8 mouse cellular contexts compared by ENCODE assay signal in genomic region chr16:77417791-77418190, GRCm38 (mm10).
DNase-seq lines count a peak whose midpoint lies in the region; ATAC-seq and TF ChIP-seq lines count a peak whose summit lies in the region.

No protein-coding gene starts in this region.

- peak; percentile 65 for DNase-seq in lung, embryonic 14.5 days
- DNase-seq in lung, postnatal 14 days, result no peak
- DNase-seq in heart, postnatal 10 days, result peak; percentile 36 to 53
- peak; percentile 43 to 57 for DNase-seq in left cerebral cortex, postnatal 36 days (ENCODE audit: low spot score in 2 of 2)
- DNase-seq in MN1 (ENCODE audit: low spot score), result no peak
- no peak for DNase-seq in thymus, postnatal 25 days

- no peak overlapping the region for H3K4me3 ChIP-seq in lung, embryonic 14.5 days (ENCODE audit: low read depth, low read length)
- 0 out of 2 replicates have a peak overlapping the region, but pooled peaks have one; percentile 2 for H3K4me3 ChIP-seq in embryonic facial prominence, embryonic 15.5 days (replicated peaks)
- H3K4me3 ChIP-seq in neural tube, embryonic 14.5 days (ENCODE audit: low read depth, low read length), result peak overlapping the region; percentile 61

- no peaks in the 10 kb centered on the region for H3K36me3 ChIP-seq in lung, embryonic 14.5 days (ENCODE audit: insufficient read depth)
- H3K36me3 ChIP-seq in embryonic facial prominence, embryonic 15.5 days, result no peaks in the 10 kb centered on the region
- no peaks in the 10 kb centered on the region for H3K36me3 ChIP-seq in neural tube, embryonic 14.5 days (ENCODE audit: control insufficient read depth, insufficient read depth, low read length)

- no peak overlapping the region for H3K9ac ChIP-seq in lung, embryonic 14.5 days
- no peak overlapping the region for H3K9ac ChIP-seq in embryonic facial prominence, embryonic 15.5 days
- H3K9ac ChIP-seq in neural tube, embryonic 14.5 days (replicated peaks; ENCODE audit: low read depth, low read length), result peak overlapping the region; percentile 90

- H3K27ac ChIP-seq in lung, embryonic 14.5 days (ENCODE audit: low read depth), result no peak overlapping the region; the same call in 1 of the 2 replicates
- no peak overlapping the region for H3K27ac ChIP-seq in embryonic facial prominence, embryonic 15.5 days (replicated peaks)
- H3K27ac ChIP-seq in neural tube, embryonic 14.5 days (ENCODE audit: low read depth, low read length), result peak overlapping the region; percentile 98

- H3K27me3 ChIP-seq in lung, embryonic 14.5 days (ENCODE audit: insufficient read depth, low read length), result no peaks in the 10 kb centered on the region
- H3K27me3 ChIP-seq in embryonic facial prominence, embryonic 15.5 days, result no peaks in the 10 kb centered on the region
- no peaks in the 10 kb centered on the region for H3K27me3 ChIP-seq in neural tube, embryonic 14.5 days (ENCODE audit: control insufficient read depth, insufficient read depth, low read length)

- intact Hi-C loops in heart, postnatal 10 days (cut with DNase I), result no loop called here
- intact Hi-C loops in left cerebral cortex, postnatal 36 days (cut with DNase I), result no loop called here

- H3K4me2 ChIP-seq in lung, embryonic 14.5 days, result no peak overlapping the region
- H3K4me2 ChIP-seq in embryonic facial prominence, embryonic 15.5 days (replicated peaks), result no peak overlapping the region
- H3K4me2 ChIP-seq in neural tube, embryonic 14.5 days (ENCODE audit: low read depth, low read length), result peak overlapping the region; percentile 80

- H3K4me1 ChIP-seq in lung, embryonic 14.5 days (ENCODE audit: insufficient read depth), result 0 out of 2 replicates have a peak, but pooled peaks cover 3% of the 10 kb centered on the region
- H3K4me1 ChIP-seq in embryonic facial prominence, embryonic 15.5 days, result peaks cover 26% of the 10 kb centered on the region
- no peaks in the 10 kb centered on the region for H3K4me1 ChIP-seq in neural tube, embryonic 14.5 days (ENCODE audit: control insufficient read depth, insufficient read depth, low read length)

- WGBS in lung, embryonic 14.5 days, result 17% methylated on average over 3 of the region's 3 CpGs
- WGBS in embryonic facial prominence, embryonic 15.5 days, result 12% methylated on average over 3 of the region's 3 CpGs
- WGBS in neural tube, embryonic 14.5 days, result 1% methylated on average over 3 of the region's 3 CpGs

- H3K9me3 ChIP-seq in lung, embryonic 14.5 days (ENCODE audit: low read depth, low read length), result no peaks in the 10 kb centered on the region
- H3K9me3 ChIP-seq in embryonic facial prominence, embryonic 15.5 days (replicated peaks), result no peaks in the 10 kb centered on the region
- H3K9me3 ChIP-seq in neural tube, embryonic 14.5 days (ENCODE audit: control insufficient read depth, low read length), result no peaks in the 10 kb centered on the region

- TF ChIP-seq CTCF in lung, embryonic 14.5 days (IDR thresholded peaks at IDR 0.05; ENCODE audit: low read depth), result no peak

- ATAC-seq in lung, embryonic 14.5 days (ENCODE audit: insufficient read depth), result no peak
- ATAC-seq in embryonic facial prominence, embryonic 15.5 days (ENCODE audit: insufficient number of reproducible peaks, low FRiP score, low TSS enrichment, low read depth), result no peak
- ATAC-seq in neural tube, embryonic 14.5 days (ENCODE audit: low read depth), result peak; percentile 61

Comparison
In these comparisons a context has a peak if more than half of its experiments do, and no peak if none do; other contexts are left out.
1. DNase-seq: peak in lung, embryonic 14.5 days (single experiment), heart, postnatal 10 days (2 of 2) and left cerebral cortex, postnatal 36 days (2 of 2); none in lung, postnatal 14 days (single experiment), MN1 (single experiment) and thymus, postnatal 25 days (single experiment).